Mouse (Mus musculus): Measurements from ENCODE around the gene Cyth1.

The Cyth1 gene

DNA sequence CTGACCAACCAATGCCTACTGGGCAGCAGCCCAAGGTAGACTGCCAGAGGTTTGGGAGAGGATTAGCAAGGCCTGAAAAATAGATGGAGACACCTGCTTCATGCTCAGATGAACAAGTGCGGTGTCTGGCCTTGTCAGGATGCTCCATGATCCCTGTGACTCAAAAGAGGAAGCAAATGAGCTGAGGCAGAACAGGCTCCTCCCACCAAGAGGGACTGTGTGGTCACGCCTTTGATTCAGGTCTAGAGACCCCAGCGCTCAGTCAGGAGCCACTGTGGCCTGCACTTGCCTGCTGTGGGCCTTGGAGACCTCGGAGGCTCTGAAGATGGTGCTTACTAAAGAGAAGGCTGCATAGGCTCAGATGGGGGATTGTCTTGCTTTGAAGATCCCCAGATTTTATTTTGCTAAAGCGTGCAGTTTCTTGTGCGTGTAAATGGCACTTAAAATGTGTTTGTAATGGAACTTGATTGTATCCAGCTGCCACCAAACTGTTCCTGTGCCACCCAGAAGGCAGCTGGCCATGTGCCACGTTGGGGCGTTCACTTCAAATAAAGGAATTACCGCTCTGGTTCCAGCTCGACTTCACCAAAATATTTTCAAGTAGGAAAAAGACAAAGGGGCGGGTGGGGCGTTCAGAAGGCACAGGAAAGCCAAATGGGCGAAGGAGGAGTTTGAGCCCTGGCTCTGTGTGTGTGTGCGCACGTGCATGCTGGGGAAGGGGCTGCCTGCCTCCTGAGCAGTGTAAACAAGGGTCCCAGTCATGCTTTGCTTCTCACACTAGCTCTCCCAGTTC lies 6.0 kb upstream of the Cyth1 start:
- no peak for DNase-seq (ENCODE audit: low read depth, low spot score)

DNA sequence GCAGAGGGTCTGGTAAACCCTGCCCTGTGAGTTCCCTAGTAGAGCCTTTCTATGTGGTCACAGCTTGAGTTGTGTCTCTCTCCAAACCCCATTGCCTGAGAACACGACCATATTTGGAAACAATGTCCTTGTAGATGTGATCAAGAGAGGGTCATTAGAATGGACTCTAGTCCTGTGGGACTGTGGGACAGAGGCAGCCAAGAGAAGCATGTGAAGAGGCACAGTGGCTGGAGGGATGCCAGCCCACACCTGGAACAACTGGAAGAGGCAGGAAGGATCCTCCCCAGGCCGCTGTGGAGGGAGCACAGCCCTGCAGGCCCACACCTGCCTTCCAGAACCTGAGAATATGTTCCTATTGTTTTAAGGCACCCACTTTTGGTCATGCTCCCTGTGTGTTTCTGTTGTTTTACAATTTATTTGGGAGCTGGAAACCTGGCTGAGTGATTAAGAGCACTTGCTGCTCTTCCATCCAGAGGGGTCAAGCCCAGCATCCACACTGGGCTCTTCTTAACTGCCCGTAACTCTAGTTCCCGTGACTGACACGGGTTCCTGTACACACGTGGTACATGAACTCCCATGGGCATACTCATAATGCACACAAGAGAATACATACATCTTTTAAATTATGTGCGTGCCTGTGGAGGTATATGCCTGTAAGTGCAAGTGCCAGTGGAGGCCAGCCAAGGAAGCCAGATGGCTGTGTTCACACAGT lies 5.2 kb upstream of the Cyth1 start:
- DNase-seq (ENCODE audit: low read depth, low spot score): no peak

DNA sequence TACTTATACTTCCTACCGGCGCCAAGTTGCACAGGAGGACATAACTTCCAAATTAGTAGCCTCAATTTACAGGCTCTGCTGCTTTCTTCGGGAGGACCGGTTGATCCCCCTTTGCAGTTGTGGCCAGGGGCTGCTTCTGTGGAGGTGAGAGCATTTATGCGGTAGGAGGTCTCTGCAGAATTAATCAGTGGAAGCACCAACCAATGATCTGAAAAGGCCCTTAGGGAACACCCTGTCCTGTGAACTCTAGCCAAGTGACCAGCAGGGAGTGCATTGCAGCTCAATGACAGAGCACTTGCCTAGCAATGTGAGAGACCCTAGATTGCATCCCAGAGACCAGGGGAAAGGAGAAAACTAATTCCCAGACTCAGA lies 606 bp upstream of the Cyth1 start:
- no peak for DNase-seq (ENCODE audit: low read depth, low spot score)

GRCm38 (mm10) chr11:118247359-118248095 lies 865 bp downstream of the Cyth1 start:
- no peak for DNase-seq (ENCODE audit: low read depth, low spot score)

DNA sequence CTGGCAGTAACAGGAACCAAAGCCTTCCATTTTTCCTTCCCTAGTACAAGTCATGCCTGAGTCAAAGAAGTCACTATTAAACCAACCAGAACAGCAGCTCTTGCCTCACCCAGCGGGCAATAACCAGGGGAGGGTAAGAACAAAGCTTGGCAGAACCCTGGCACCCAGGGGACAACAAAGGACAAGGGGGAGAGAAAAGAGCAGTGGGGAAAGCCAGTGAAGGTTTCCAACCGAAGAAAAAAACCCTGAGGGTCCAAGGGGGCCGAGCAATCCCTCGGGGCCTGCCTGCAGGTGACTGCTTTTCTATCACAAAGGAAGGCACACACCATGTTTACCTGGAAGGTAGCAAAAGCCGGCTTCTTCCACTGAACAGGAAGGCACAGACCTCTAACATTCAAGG lies 1.7 kb downstream of the Cyth1 start:
- no peak for DNase-seq (ENCODE audit: low read depth, low spot score)

- DNase-seq (ENCODE audit: low read depth, low spot score): no peak
Measured at GRCm38 (mm10) chr11:118245130-118245529, 3.3 kb downstream of the Cyth1 start.

GRCm38 (mm10) chr11:118243627-118244261 lies 4.6 kb downstream of the Cyth1 start:
- DNase-seq (ENCODE audit: low read depth, low spot score): no peak

GRCm38 (mm10) chr11:118242506-118242905 lies 5.9 kb downstream of the Cyth1 start:
- no peak for DNase-seq (ENCODE audit: low read depth, low spot score)

- no peak for DNase-seq (ENCODE audit: low read depth, low spot score)
Measured at GRCm38 (mm10) chr11:118240388-118240787, 8.0 kb downstream of the Cyth1 start.

DNA sequence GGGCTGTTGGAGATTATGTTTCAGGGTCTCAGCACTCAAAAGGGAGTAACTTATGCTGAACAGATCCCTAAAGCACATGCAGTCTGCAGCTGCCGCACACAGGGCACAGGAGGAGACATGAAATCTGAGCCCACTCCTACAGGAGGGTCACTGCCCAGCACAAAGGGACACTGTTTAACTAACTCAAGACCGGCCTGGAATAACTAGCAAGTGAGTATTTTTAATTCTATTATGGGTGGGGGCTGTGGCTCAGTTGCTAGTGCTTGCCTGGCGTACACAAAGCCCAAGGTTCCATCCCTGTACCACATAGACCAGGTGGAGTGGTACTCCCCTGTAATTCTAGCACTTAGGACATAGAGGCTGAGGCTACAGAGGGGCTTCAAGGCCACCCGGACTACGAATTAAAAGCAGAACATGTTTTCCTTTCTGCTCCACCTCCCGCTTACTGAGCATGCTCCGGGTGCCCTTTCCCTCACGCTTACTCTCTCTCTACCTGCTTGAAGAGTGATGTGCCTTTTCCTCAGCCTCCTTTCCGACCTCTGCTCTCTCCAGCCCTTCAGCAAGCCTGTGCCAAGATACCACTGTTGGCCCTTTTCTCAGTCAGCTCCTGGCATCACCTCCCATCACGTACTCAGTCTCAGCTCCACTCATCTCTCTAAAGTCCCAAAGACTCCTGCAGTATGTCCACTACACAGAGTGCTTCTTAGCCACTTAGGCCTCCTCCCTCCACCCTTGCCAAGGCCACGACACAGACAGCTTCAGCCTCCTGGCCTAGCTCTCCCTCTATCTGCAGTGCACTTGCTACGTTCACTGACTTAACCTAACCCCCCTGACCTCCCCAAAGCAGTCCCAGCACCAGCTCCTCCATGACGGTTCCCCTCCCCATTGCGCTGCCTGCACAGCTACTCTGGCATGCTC lies 8.9 kb downstream of the Cyth1 start:
- no peak for DNase-seq (ENCODE audit: low read depth, low spot score)

DNA sequence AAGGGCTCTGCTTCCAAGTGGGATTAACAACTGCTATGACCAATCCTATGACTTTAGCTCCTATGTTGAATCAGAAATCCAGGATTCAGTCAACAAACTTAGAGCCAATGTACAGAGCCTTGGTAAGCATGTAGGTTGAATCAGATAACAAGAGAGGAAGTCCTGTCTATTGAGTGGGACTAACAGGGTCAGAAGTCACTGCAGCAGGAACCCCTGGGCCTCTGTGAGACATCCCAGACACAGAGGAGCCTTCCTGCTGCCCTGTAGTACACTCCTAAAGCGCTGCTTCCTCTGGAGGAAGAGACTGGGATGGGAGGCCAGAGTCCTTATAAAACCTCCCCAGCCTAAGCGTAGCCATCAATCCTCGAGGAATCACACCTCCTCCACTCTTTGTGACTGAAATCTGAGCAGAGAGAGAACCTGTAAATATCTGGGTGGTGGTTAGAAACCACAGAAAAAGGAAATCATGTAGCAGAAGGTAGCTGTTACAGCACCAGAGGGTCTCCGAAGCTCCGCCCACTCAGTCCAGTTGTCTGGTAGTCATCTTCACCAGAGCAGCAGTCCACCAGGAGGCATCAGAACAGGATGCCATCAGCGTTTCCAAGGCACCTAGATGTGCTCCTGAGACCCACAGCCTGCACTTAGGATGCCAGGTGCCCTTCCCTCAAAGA lies 11.7 kb downstream of the Cyth1 start:
- no peak for DNase-seq (ENCODE audit: low read depth, low spot score)

GRCm38 (mm10) chr11:118234929-118235328 lies 13.5 kb downstream of the Cyth1 start:
- no peak for DNase-seq (ENCODE audit: low read depth, low spot score)

- no peak for DNase-seq (ENCODE audit: low read depth, low spot score)
Measured at GRCm38 (mm10) chr11:118234500-118234899, 13.9 kb downstream of the Cyth1 start.

- DNase-seq (ENCODE audit: low read depth, low spot score): no peak
Measured at GRCm38 (mm10) chr11:118233924-118234323, 14.5 kb downstream of the Cyth1 start.

DNA sequence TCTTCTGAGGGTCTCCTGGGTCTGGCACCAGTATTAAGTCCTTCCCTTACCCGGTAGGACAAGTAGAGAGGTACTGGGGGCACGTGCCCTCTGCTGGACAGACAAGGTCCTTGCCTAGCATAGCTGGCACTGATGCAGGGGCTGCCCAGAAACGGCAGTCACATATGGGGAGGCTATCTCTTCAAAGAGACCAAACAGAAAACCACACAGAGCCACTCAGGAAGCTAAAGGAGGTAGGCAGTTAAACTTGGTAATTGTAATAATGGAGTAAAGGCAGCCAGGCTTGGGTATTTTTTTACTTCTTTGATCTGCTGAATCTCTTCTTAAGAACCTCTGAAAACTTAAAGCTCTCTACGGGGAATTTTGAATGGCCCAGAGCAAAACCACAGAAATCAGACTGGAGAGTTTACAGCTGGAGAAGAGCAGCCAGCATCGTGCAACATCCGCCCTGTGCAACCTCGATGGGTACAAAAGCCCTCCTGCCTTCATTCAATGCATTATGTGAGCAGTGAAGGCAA lies 16.0 kb downstream of the Cyth1 start:
- DNase-seq (ENCODE audit: low read depth, low spot score): no peak

GRCm38 (mm10) chr11:118229941-118230340 lies 18.5 kb downstream of the Cyth1 start:
- no peak for DNase-seq (ENCODE audit: low read depth, low spot score)

DNA sequence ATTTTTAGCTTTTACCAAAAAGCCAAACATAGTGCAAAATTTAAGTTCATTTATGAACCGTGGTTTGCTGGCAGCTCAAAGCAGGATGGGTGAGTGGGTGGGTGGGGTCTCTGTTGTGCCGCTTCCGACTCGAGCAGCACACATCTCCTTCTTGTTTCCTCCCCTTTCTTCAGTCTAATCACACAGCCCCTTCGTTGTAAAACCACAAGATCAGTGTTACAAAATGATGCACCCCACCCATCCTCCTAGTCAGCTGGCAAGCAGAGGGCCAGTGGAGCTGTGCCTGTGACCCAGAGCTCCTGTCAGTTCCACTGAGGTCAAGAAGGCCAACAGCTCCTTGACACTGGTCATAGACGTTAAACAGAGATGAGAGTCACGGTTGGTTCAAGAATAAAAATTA lies 20.7 kb downstream of the Cyth1 start:
- DNase-seq (ENCODE audit: low read depth, low spot score): no peak

GRCm38 (mm10) chr11:118226850-118227249 lies 21.5 kb downstream of the Cyth1 start:
- DNase-seq (ENCODE audit: low read depth, low spot score): no peak

DNA sequence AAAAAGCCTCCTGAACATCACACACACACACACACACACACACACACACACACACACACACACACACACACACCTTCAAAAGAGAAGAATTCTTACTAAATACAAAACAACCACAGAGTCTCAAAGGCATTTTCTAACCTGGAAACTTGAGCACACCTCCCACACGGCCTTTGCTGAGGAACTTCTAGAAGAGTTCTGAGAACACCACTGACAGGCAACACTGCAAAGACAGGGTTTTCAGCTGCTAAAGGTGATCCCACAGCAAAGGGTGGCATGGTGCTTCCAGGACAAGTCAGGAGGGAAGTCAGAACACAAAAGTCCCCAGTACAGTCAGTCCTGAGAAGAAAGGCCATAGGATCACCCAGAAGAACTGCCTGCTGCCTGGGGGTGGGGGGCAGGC lies 22.5 kb downstream of the Cyth1 start:
- no peak for DNase-seq (ENCODE audit: low read depth, low spot score)

All from telencephalon, adult 2 months (tissue).